Mouse (Mus musculus) frontal cortex, postnatal 14 days (tissue): ENCODE results near the gene Cpt1a.

Experiments
- DNase-seq, 2 experiments: peaks; one replicate each; pipeline ENCODE4 v3.0.0; 2022; ENCODE audit warnings: low spot score in 2 of 2

Gene Cpt1a

GRCm38 (mm10) chr19:3324931-3325711 lies 3.0 kb downstream of the Cpt1a start:
- peak; percentile 68 to 71 for DNase-seq

- no peak for DNase-seq
These were observed 3.8 kb downstream of the Cpt1a start for GRCm38 (mm10) chr19:3325771-3326478.

- DNase-seq, result no peak
These were observed 4.4 kb downstream of the Cpt1a start for GRCm38 (mm10) chr19:3326479-3327047.

- no peak for DNase-seq
These were observed 11.1 kb downstream of the Cpt1a start for GRCm38 (mm10) chr19:3333247-3333646.

- DNase-seq, result no peak
These were observed 11.8 kb downstream of the Cpt1a start for GRCm38 (mm10) chr19:3333694-3334515.

- DNase-seq, result no peak
These were observed 12.4 kb downstream of the Cpt1a start for GRCm38 (mm10) chr19:3334550-3334949.

- no peak for DNase-seq
These were observed 13.8 kb downstream of the Cpt1a start for GRCm38 (mm10) chr19:3335917-3336316.

- no peak for DNase-seq
These were observed 14.5 kb downstream of the Cpt1a start for GRCm38 (mm10) chr19:3336485-3337255.

- DNase-seq, result no peak
These were observed 17.1 kb downstream of the Cpt1a start for GRCm38 (mm10) chr19:3339187-3339586.

GRCm38 (mm10) chr19:3341021-3341420 lies 18.9 kb downstream of the Cpt1a start:
- no peak for DNase-seq

- no peak for DNase-seq
These were observed 21.8 kb downstream of the Cpt1a start for GRCm38 (mm10) chr19:3343929-3344328.

- DNase-seq, result no peak
These were observed 22.8 kb downstream of the Cpt1a start for GRCm38 (mm10) chr19:3344636-3345544.

- no peak for DNase-seq
These were observed 25.6 kb downstream of the Cpt1a start for GRCm38 (mm10) chr19:3347784-3348183.

- DNase-seq, result no peak
These were observed 31.4 kb downstream of the Cpt1a start for GRCm38 (mm10) chr19:3353415-3354111.

GRCm38 (mm10) chr19:3355096-3355495 lies 33.0 kb downstream of the Cpt1a start:
- DNase-seq, result no peak

- DNase-seq, result no peak
These were observed 34.4 kb downstream of the Cpt1a start for GRCm38 (mm10) chr19:3356516-3356915.

- DNase-seq, result no peak
These were observed 35.5 kb downstream of the Cpt1a start for GRCm38 (mm10) chr19:3357620-3358019.

- DNase-seq, result no peak
These were observed 37.9 kb downstream of the Cpt1a start for GRCm38 (mm10) chr19:3359841-3360588.

GRCm38 (mm10) chr19:3363510-3363909 lies 41.4 kb downstream of the Cpt1a start:
- DNase-seq, result no peak
